Mouse (Mus musculus): ENCODE measurements at regions not wholly inside any gene's neighbourhood (a gene's known extent, or its start where the extent isn't known, plus 50 kb on each side); places are given as distances from the start of the nearest gene placed in this dataset.

DNA sequence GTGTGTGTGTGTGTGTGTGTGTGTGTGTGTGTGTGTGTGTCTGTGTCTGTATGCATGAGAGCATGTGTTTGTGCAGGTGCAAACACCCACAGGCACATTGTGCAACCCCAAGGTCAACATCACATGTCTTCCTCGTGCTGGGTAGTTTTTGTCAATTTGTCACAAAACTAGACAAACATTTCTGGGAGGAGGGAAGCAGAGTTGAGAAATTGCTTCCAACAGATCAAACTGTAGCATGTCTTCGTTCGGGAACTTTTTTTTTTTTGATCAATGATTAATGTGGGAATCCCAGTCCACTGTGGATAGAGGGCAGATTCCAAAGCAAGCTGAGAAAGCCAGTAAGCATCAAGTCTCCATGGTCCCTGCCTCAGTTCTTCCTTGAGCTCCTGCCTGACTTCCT lies 67.9 kb upstream of the Mpp6 start:
- TF ChIP-seq EP300 (optimal IDR thresholded peaks at IDR 0.05), result no peak
- TF ChIP-seq CTCF (IDR thresholded peaks at IDR 0.05; ENCODE audit: low read depth), result no peak
